Mouse (Mus musculus): ENCODE data around the gene Tex13b. TPM values are rescaled to one million over a fixed set of nuclear protein-coding genes. Genes with fewer than 3 reads are reported as not detected.
A peak's percentile ranks its signal among the peaks of the same experiment; 100 is the strongest.

The Tex13b gene
- polyA plus RNA-seq, 1 experiment from 2014 or later = not detected

DNA sequence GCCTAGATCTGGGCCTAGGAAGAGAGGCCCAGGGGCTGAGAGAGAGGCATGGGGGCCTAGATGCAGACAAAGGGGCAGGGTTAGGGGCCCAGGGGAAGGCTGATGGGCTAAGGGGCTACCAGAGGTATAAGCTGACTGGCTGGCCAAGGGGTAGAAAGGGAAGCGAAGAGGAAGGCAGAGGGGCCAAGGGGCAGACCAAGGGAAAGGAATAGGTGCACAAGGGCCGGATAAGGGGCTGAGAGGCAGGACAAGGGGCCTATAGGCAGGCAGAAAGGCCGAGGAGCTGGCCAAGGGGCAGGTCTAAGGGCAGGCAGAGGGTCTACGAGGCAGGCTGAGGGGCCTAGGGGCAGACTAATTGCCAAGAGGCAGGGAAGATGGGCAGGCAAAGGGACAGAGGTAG is 26.7 kb upstream of the Tex13b start:
- WGBS = 65% methylated on average over 4 of the region's 4 CpGs
- H3K27me3 ChIP-seq (replicated peaks; ENCODE audit: insufficient read depth, low read length) = no peaks in the 10 kb centered on the region
- DNase-seq (ENCODE audit: low spot score) (no peak), ATAC-seq (no peak)
- TF ChIP-seq CTCF (IDR thresholded peaks at IDR 0.05) (no peak), EP300 (IDR thresholded peaks at IDR 0.05) (no peak)
- H3K27ac ChIP-seq (ENCODE audit: low read length) = no peak overlapping the region
- no peak overlapping the region for H3K4me3 ChIP-seq (ENCODE audit: low read depth, low read length)
- H3K9ac ChIP-seq (replicated peaks; ENCODE audit: low read depth) = no peak overlapping the region
- no peaks in the 10 kb centered on the region for H3K4me1 ChIP-seq (ENCODE audit: insufficient read depth, low read depth, low read length)
- H3K9me3 ChIP-seq (ENCODE audit: low read length) = no peaks in the 10 kb centered on the region
- no peaks in the 10 kb centered on the region for H3K36me3 ChIP-seq (ENCODE audit: insufficient read depth, low read length)
- no peak overlapping the region for H3K4me2 ChIP-seq (replicated peaks; ENCODE audit: low read depth, low read length)

DNA sequence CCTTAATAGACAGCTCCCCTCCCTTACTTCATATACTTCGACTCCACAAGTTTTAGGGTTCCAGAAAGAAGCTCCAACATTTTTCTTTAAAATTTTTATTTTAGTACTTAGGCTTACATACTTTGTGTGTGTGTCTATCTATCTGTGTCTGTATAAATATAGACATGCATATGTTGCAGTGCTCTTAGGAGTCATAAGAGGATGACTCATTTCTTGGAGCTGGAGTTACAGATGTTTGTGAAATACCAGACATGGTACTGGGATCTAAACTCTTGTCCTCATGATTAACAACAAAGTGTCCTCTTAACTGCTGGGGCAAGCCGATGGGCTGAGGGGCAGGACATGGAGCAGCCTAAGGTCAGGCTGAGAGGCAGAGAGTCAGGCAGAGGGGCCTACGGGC is 24.8 kb upstream of the Tex13b start:
- Histone ChIP-seq H3K27me3 (replicated peaks; ENCODE audit: insufficient read depth, low read length) (no peaks in the 10 kb centered on the region), H3K9me3 (ENCODE audit: low read length) (no peaks in the 10 kb centered on the region), H3K36me3 (ENCODE audit: insufficient read depth, low read length) (no peaks in the 10 kb centered on the region), H3K27ac (ENCODE audit: low read length) (no peak overlapping the region), H3K9ac (replicated peaks; ENCODE audit: low read depth) (no peak overlapping the region), H3K4me2 (replicated peaks; ENCODE audit: low read depth, low read length) (no peak overlapping the region), H3K4me3 (ENCODE audit: low read depth, low read length) (no peak overlapping the region), H3K4me1 (ENCODE audit: insufficient read depth, low read depth, low read length) (no peaks in the 10 kb centered on the region)
- ATAC-seq (no peak), DNase-seq (ENCODE audit: low spot score) (no peak)
- TF ChIP-seq CTCF (IDR thresholded peaks at IDR 0.05) = no peak
- TF ChIP-seq EP300 (IDR thresholded peaks at IDR 0.05) = no peak
- 54% methylated on average over 3 of the region's 3 CpGs for WGBS

GRCm38 (mm10) chrX:140831706-140832105 is 18.5 kb upstream of the Tex13b start:
- no peak overlapping the region for H3K27ac ChIP-seq (ENCODE audit: low read length)
- H3K9me3 ChIP-seq (ENCODE audit: low read length) = no peaks in the 10 kb centered on the region
- H3K4me3 ChIP-seq (ENCODE audit: low read depth, low read length) = no peak overlapping the region
- H3K27me3 ChIP-seq (replicated peaks; ENCODE audit: insufficient read depth, low read length) = no peaks in the 10 kb centered on the region
- TF ChIP-seq EP300 (IDR thresholded peaks at IDR 0.05) (no peak), CTCF (IDR thresholded peaks at IDR 0.05) (no peak)
- H3K4me2 ChIP-seq (replicated peaks; ENCODE audit: low read depth, low read length) = no peak overlapping the region
- 68% methylated on average over 4 of the region's 4 CpGs for WGBS
- no peak overlapping the region for H3K9ac ChIP-seq (replicated peaks; ENCODE audit: low read depth)
- no peaks in the 10 kb centered on the region for H3K36me3 ChIP-seq (ENCODE audit: insufficient read depth, low read length)
- no peak for ATAC-seq
- H3K4me1 ChIP-seq (ENCODE audit: insufficient read depth, low read depth, low read length) = no peaks in the 10 kb centered on the region
- DNase-seq (ENCODE audit: low spot score) = peak; percentile 27

- Histone ChIP-seq H3K9me3 (ENCODE audit: low read length) (no peaks in the 10 kb centered on the region), H3K4me3 (ENCODE audit: low read depth, low read length) (no peak overlapping the region), H3K4me1 (ENCODE audit: insufficient read depth, low read depth, low read length) (no peaks in the 10 kb centered on the region), H3K27ac (ENCODE audit: low read length) (no peak overlapping the region), H3K4me2 (replicated peaks; ENCODE audit: low read depth, low read length) (no peak overlapping the region), H3K36me3 (ENCODE audit: insufficient read depth, low read length) (no peaks in the 10 kb centered on the region), H3K27me3 (replicated peaks; ENCODE audit: insufficient read depth, low read length) (no peaks in the 10 kb centered on the region), H3K9ac (replicated peaks; ENCODE audit: low read depth) (no peak overlapping the region)
- 63% methylated on average over 17 of the region's 17 CpGs for WGBS
- DNase-seq (ENCODE audit: low spot score) = no peak
- TF ChIP-seq EP300 (IDR thresholded peaks at IDR 0.05) (no peak), CTCF (IDR thresholded peaks at IDR 0.05) (no peak)
- ATAC-seq = no peak
Observed at GRCm38 (mm10) chrX:140822295-140822694, 9.1 kb upstream of the Tex13b start.

DNA sequence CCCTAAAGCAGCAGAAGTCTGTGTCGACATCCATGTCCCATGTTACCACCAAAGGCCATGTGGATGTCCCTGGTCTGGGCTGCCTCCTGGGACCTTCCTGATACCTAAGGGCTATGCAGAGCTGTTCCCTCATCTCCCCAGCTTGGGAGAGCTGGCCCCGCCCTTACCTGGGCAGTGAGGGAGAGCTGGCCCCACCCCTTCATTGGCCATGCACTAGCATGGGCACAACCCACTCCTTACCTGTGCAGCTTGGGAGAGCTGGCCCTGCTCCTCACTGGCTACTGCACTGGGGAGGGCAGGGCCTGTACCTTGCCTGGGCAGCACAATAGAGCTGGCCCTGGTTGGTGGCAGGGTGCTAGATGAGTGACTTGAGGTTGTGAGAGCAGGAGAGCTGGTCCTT is 7.9 kb downstream of the Tex13b start:
- peak; percentile 91 for ATAC-seq
- TF ChIP-seq CTCF (IDR thresholded peaks at IDR 0.05) = no peak
- TF ChIP-seq EP300 (IDR thresholded peaks at IDR 0.05) = no peak
- Histone ChIP-seq H3K9ac (replicated peaks; ENCODE audit: low read depth) (no peak overlapping the region), H3K27me3 (replicated peaks; ENCODE audit: insufficient read depth, low read length) (no peaks in the 10 kb centered on the region), H3K27ac (ENCODE audit: low read length) (no peak overlapping the region), H3K4me3 (ENCODE audit: low read depth, low read length) (no peak overlapping the region), H3K4me1 (ENCODE audit: insufficient read depth, low read depth, low read length) (no peaks in the 10 kb centered on the region), H3K4me2 (replicated peaks; ENCODE audit: low read depth, low read length) (no peak overlapping the region), H3K36me3 (ENCODE audit: insufficient read depth, low read length) (no peaks in the 10 kb centered on the region), H3K9me3 (ENCODE audit: low read length) (no peaks in the 10 kb centered on the region)
- DNase-seq (ENCODE audit: low spot score) = peak; percentile 38
- WGBS = 75% methylated on average over 2 of the region's 2 CpGs

- DNase-seq (ENCODE audit: low spot score) = peak; percentile 18
- TF ChIP-seq CTCF (IDR thresholded peaks at IDR 0.05) (no peak), EP300 (IDR thresholded peaks at IDR 0.05) (no peak)
- WGBS = 55% methylated on average over 1 of the region's 1 CpGs
Observed at GRCm38 (mm10) chrX:140769794-140770193, 43.4 kb downstream of the Tex13b start.

More at GRCm38 (mm10) chrX:140769794-140770193, 43.4 kb downstream of the Tex13b start:
- ATAC-seq = peak; percentile 38; the same call in 1 of the 2 replicates
- no peaks in the 10 kb centered on the region for H3K9me3 ChIP-seq (ENCODE audit: low read length)
- H3K4me1 ChIP-seq (ENCODE audit: insufficient read depth, low read depth, low read length) = no peaks in the 10 kb centered on the region
- no peak overlapping the region for H3K4me2 ChIP-seq (replicated peaks; ENCODE audit: low read depth, low read length)
- no peak overlapping the region for H3K4me3 ChIP-seq (ENCODE audit: low read depth, low read length)
- no peak overlapping the region for H3K27ac ChIP-seq (ENCODE audit: low read length)
- 0 out of 2 replicates have a peak, but pooled peaks cover 5% of the 10 kb centered on the region for H3K36me3 ChIP-seq (ENCODE audit: insufficient read depth, low read length)
- no peaks in the 10 kb centered on the region for H3K27me3 ChIP-seq (replicated peaks; ENCODE audit: insufficient read depth, low read length)
- H3K9ac ChIP-seq (replicated peaks; ENCODE audit: low read depth) = no peak overlapping the region

Other genes with a start within 250 kb of the Tex13b start
- gene Tsc22d3, start 212.8 kb downstream of the Tex13b start, polyA plus RNA-seq (2015; fragmentation: Nextera tagmentation; extraction: Ambion mirVana) = 236 and 380 TPM in 2 replicates
- gene Mid2, start 148.8 kb downstream of the Tex13b start, polyA plus RNA-seq (2015; fragmentation: Nextera tagmentation; extraction: Ambion mirVana) = 7.7 and 9.0 TPM in 2 replicates
- gene Vsig1, start 94.2 kb upstream of the Tex13b start, polyA plus RNA-seq (2015; fragmentation: Nextera tagmentation; extraction: Ambion mirVana) = 0.29 and 0.49 TPM in 2 replicates
- 37.1 and 40.5 TPM in 2 replicates for gene Psmd10, start 143.3 kb upstream of the Tex13b start, polyA plus RNA-seq (2015; fragmentation: Nextera tagmentation; extraction: Ambion mirVana)
- gene Atg4a, start 143.5 kb upstream of the Tex13b start, polyA plus RNA-seq (2015; fragmentation: Nextera tagmentation; extraction: Ambion mirVana) = 24.5 and 28.3 TPM in 2 replicates

All from lung, postnatal 0 days (tissue).